Mouse (Mus musculus): ENCODE data around the gene B630019K06Rik.
"Not testable (repeated sequence)": the region's sequence is repeated elsewhere in the genome, so short reads cannot be mapped to it uniquely, and the experiment has no call there.

Gene B630019K06Rik

GRCm38 (mm10) chrX:8892343-8893155 lies at the start of gene B630019K06Rik:
Gene B630019K06Rik (plus strand): TSS chrX:8892382.
- DNase-seq (ENCODE audit: low read depth in 2 of 2, low spot score in 2 of 2) = peak; percentile 27 to 32

GRCm38 (mm10) chrX:8843694-8844093 lies 48.5 kb upstream of the B630019K06Rik start, which contains the start of gene Gm6592:
Gene Gm6592 (plus strand): TSS chrX:8843994.
- no peak for DNase-seq (ENCODE audit: low read depth in 2 of 2, low spot score in 2 of 2)

GRCm38 (mm10) chrX:8852486-8852885 lies 39.7 kb upstream of the B630019K06Rik start:
- no peak for DNase-seq (ENCODE audit: low read depth in 2 of 2, low spot score in 2 of 2)

GRCm38 (mm10) chrX:8864331-8864730 lies 27.9 kb upstream of the B630019K06Rik start:
- DNase-seq (ENCODE audit: low read depth in 2 of 2, low spot score in 2 of 2) = peak; percentile 38 to 41

- not testable (repeated sequence) for DNase-seq (ENCODE audit: low read depth in 2 of 2, low spot score in 2 of 2)
Observed at GRCm38 (mm10) chrX:8873953-8874352, 18.2 kb upstream of the B630019K06Rik start, which contains the start of gene Gm5751. Gene Gm5751 (plus strand): TSS chrX:8874253.

- DNase-seq (ENCODE audit: low read depth in 2 of 2, low spot score in 2 of 2) = no peak
Observed at GRCm38 (mm10) chrX:8884336-8884735, 7.8 kb upstream of the B630019K06Rik start.

GRCm38 (mm10) chrX:8891975-8892342 lies 223 bp upstream of the B630019K06Rik start:
- DNase-seq (ENCODE audit: low read depth in 2 of 2, low spot score in 2 of 2) = no peak

GRCm38 (mm10) chrX:8893182-8893651 lies 1.0 kb downstream of the B630019K06Rik start:
- DNase-seq (ENCODE audit: low read depth in 2 of 2, low spot score in 2 of 2) = peak in 1 of 2 experiments; percentile 1

GRCm38 (mm10) chrX:8900823-8901222 lies 8.6 kb downstream of the B630019K06Rik start:
- no peak for DNase-seq (ENCODE audit: low read depth in 2 of 2, low spot score in 2 of 2)

- DNase-seq (ENCODE audit: low read depth in 2 of 2, low spot score in 2 of 2) = no peak
Observed at GRCm38 (mm10) chrX:8901906-8902472, 9.8 kb downstream of the B630019K06Rik start.

GRCm38 (mm10) chrX:8921080-8921479 lies 28.9 kb downstream of the B630019K06Rik start:
- DNase-seq (ENCODE audit: low read depth in 2 of 2, low spot score in 2 of 2) = no peak

GRCm38 (mm10) chrX:8921813-8922607 lies 29.8 kb downstream of the B630019K06Rik start:
- no peak for DNase-seq (ENCODE audit: low read depth in 2 of 2, low spot score in 2 of 2)

GRCm38 (mm10) chrX:8927308-8927707 lies 35.1 kb downstream of the B630019K06Rik start:
- no peak for DNase-seq (ENCODE audit: low read depth in 2 of 2, low spot score in 2 of 2)

GRCm38 (mm10) chrX:8944041-8944440 lies 51.9 kb downstream of the B630019K06Rik start:
- no peak for DNase-seq (ENCODE audit: low read depth in 2 of 2, low spot score in 2 of 2)

All from CD8-positive naive resting alpha-beta T cell, adult 2 months (primary cell).